Mouse (Mus musculus): Measurements from ENCODE around the gene Gm5089. TPM values are rescaled to one million over a fixed set of nuclear protein-coding genes. Genes with fewer than 3 reads are reported as not detected.

Gm5089 gene
- polyA plus RNA-seq, 1 experiment, result not detected

DNA sequence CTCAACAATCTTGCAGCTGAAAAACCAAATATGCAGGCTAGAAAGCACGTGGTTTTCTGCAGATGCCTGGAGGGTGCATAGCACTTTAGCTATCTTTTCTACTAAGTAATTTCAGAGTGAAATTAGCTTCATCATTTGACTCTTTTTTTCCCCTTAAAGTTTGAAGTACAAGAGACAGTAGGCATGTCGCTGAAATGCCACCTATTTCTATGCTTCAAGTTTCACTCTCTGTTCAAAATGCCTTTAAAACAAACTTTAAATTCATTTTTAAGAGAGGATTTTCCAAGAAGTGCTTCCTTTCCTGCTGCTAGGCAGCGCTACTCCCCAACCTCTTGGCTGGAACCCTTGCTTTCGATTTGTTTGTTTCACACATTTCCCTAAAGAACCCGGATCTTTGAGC is 38.1 kb upstream of the Gm5089 start:
- H3K36me3 ChIP-seq (ENCODE audit: control insufficient read depth, insufficient read depth, low read length), result no peaks in the 10 kb centered on the region
- no peak overlapping the region for H3K27ac ChIP-seq (ENCODE audit: control insufficient read depth, insufficient read depth, low read length)
- TF ChIP-seq POLR2A (IDR thresholded peaks at IDR 0.05; ENCODE audit: control insufficient read depth, extremely low read depth, insufficient read depth, low read length, poor library complexity) (no peak), CTCF (IDR thresholded peaks at IDR 0.05; ENCODE audit: borderline replicate concordance, control insufficient read depth, extremely low read depth, insufficient read depth, low read length, poor library complexity) (no peak)
- peaks cover 19% of the 10 kb centered on the region for H3K27me3 ChIP-seq (ENCODE audit: control insufficient read depth, insufficient read depth, low read length)
- DNase-seq, result no peak
- no peak overlapping the region for H3K4me3 ChIP-seq (ENCODE audit: control insufficient read depth, insufficient read depth, low read length)
- WGBS, result 2% methylated on average over 5 of the region's 5 CpGs
- 0 out of 2 replicates have a peak, but pooled peaks cover 4% of the 10 kb centered on the region for H3K4me1 ChIP-seq (replicated peaks; ENCODE audit: control insufficient read depth, insufficient read depth, low read length)

DNA sequence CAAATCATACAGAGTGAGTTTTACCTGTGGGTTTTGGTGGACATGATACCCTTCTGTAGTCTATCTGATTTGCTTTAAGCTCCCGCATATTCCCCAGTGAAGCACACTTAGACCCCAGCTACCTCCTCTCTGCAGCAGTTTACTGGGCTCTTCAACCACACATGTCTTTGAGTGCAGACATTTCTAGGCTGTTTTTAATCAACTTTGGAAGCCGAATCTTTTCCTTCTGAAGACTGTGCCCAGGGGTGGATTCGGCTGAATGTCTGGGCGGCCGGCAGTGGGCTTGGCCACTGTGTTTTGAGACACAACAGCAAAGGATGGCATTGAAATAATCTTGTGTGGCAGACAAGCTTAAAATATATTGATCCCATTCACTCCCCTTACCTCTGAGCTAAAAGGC is 36.5 kb upstream of the Gm5089 start:
- no peak for DNase-seq
- H3K36me3 ChIP-seq (ENCODE audit: control insufficient read depth, insufficient read depth, low read length), result no peaks in the 10 kb centered on the region
- 0 out of 2 replicates have a peak, but pooled peaks cover 4% of the 10 kb centered on the region for H3K4me1 ChIP-seq (replicated peaks; ENCODE audit: control insufficient read depth, insufficient read depth, low read length)
- TF ChIP-seq CTCF (IDR thresholded peaks at IDR 0.05; ENCODE audit: borderline replicate concordance, control insufficient read depth, extremely low read depth, insufficient read depth, low read length, poor library complexity) (no peak), POLR2A (IDR thresholded peaks at IDR 0.05; ENCODE audit: control insufficient read depth, extremely low read depth, insufficient read depth, low read length, poor library complexity) (no peak)
- WGBS, result 17% methylated on average over 5 of the region's 5 CpGs
- peaks cover 30% of the 10 kb centered on the region for H3K27me3 ChIP-seq (ENCODE audit: control insufficient read depth, insufficient read depth, low read length)
- no peak overlapping the region for H3K4me3 ChIP-seq (ENCODE audit: control insufficient read depth, insufficient read depth, low read length)
- H3K27ac ChIP-seq (ENCODE audit: control insufficient read depth, insufficient read depth, low read length), result no peak overlapping the region

DNA sequence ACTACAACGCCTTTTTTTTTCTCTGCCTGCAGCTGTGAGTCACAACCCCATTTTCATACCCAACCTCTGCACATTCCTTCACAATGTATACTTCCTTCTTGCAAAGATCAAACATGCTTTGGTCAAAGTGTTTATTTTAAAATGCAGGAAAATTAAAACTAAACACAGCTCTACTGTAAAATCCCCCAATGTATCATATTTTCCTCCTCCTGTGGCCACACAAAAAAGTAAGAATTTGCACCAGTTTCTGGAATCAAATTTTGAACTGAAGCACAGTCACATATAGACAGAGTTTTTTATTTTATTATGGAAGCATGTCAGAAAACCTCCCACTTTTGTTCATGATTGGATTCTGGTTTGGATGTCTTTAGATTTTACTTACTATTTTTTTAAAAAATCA is 35.7 kb upstream of the Gm5089 start:
- Histone ChIP-seq H3K27ac (ENCODE audit: control insufficient read depth, insufficient read depth, low read length) (no peak overlapping the region), H3K4me3 (ENCODE audit: control insufficient read depth, insufficient read depth, low read length) (no peak overlapping the region), H3K4me1 (replicated peaks; ENCODE audit: control insufficient read depth, insufficient read depth, low read length) (0 out of 2 replicates have a peak, but pooled peaks cover 4% of the 10 kb centered on the region), H3K36me3 (ENCODE audit: control insufficient read depth, insufficient read depth, low read length) (no peaks in the 10 kb centered on the region), H3K27me3 (ENCODE audit: control insufficient read depth, insufficient read depth, low read length) (peaks cover 30% of the 10 kb centered on the region)
- DNase-seq, result no peak
- TF ChIP-seq CTCF (IDR thresholded peaks at IDR 0.05; ENCODE audit: borderline replicate concordance, control insufficient read depth, extremely low read depth, insufficient read depth, low read length, poor library complexity) (no peak), POLR2A (IDR thresholded peaks at IDR 0.05; ENCODE audit: control insufficient read depth, extremely low read depth, insufficient read depth, low read length, poor library complexity) (no peak)
- WGBS, result 7% methylated on average over 1 of the region's 1 CpGs

DNA sequence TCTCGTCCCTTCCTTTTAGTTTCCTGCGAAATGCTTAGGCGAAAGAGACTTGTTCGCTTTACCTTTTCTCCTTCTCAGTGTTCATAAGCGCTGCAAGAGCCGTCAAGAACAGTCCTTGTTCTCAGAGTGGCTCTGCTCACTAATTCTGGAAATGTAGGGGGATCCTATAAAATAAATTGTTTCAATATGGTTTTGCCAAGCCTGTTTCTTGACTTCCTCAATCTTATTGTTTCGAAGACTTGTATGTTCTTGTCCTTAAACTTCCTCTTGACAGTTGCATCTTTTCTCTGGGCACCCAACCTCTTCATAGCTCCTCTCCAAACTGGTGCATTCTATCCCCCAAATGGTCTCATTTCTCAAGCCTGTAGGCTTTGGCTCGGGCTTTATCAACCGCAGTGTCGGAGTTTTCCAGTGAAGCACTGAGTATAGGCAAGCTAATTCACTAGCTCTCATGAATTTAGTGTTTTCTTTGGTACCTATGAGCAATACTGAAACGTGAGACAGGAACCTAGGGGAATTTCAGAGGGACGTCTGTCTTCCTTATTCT is 34.8 kb upstream of the Gm5089 start:
- TF ChIP-seq POLR2A (IDR thresholded peaks at IDR 0.05; ENCODE audit: control insufficient read depth, extremely low read depth, insufficient read depth, low read length, poor library complexity) (no peak), CTCF (IDR thresholded peaks at IDR 0.05; ENCODE audit: borderline replicate concordance, control insufficient read depth, extremely low read depth, insufficient read depth, low read length, poor library complexity) (no peak)
- peaks cover 34% of the 10 kb centered on the region for H3K27me3 ChIP-seq (ENCODE audit: control insufficient read depth, insufficient read depth, low read length)
- no peak overlapping the region for H3K27ac ChIP-seq (ENCODE audit: control insufficient read depth, insufficient read depth, low read length)
- 10% methylated on average over 12 of the region's 12 CpGs for WGBS
- 0 out of 2 replicates have a peak, but pooled peaks cover 4% of the 10 kb centered on the region for H3K4me1 ChIP-seq (replicated peaks; ENCODE audit: control insufficient read depth, insufficient read depth, low read length)
- H3K4me3 ChIP-seq (ENCODE audit: control insufficient read depth, insufficient read depth, low read length), result no peak overlapping the region
- H3K36me3 ChIP-seq (ENCODE audit: control insufficient read depth, insufficient read depth, low read length), result no peaks in the 10 kb centered on the region
- DNase-seq, result no peak

- WGBS, result 7% methylated on average over 24 of the region's 24 CpGs
- no peaks in the 10 kb centered on the region for H3K36me3 ChIP-seq (ENCODE audit: control insufficient read depth, insufficient read depth, low read length)
- H3K27ac ChIP-seq (ENCODE audit: control insufficient read depth, insufficient read depth, low read length), result no peak overlapping the region
- no peak for DNase-seq
- peaks cover 34% of the 10 kb centered on the region for H3K27me3 ChIP-seq (ENCODE audit: control insufficient read depth, insufficient read depth, low read length)
- TF ChIP-seq CTCF (IDR thresholded peaks at IDR 0.05; ENCODE audit: borderline replicate concordance, control insufficient read depth, extremely low read depth, insufficient read depth, low read length, poor library complexity) (no peak), POLR2A (IDR thresholded peaks at IDR 0.05; ENCODE audit: control insufficient read depth, extremely low read depth, insufficient read depth, low read length, poor library complexity) (no peak)
- H3K4me1 ChIP-seq (replicated peaks; ENCODE audit: control insufficient read depth, insufficient read depth, low read length), result no peaks in the 10 kb centered on the region
- no peak overlapping the region for H3K4me3 ChIP-seq (ENCODE audit: control insufficient read depth, insufficient read depth, low read length)
Measured at GRCm38 (mm10) chr14:122484844-122485551, 34.1 kb upstream of the Gm5089 start.

DNA sequence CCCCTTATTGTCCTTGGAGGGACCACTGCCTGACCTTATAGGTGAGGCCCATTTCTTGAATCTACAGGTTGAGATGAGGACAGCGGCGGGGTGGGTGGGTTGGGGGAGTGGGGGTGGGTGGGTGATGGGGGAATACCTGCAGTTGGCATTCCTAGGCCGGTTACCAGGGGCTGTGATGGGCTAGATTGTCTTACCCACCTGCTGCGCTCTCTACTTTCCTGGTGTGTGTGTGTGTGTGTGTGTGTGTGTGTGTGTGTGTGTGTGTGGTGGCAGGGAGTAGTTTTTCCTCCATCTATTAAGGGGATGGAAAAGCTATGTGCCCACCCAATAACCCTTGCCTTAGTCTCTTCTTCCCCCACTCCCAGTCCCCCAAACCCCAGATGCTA is 33.5 kb upstream of the Gm5089 start:
- DNase-seq, result no peak
- H3K4me1 ChIP-seq (replicated peaks; ENCODE audit: control insufficient read depth, insufficient read depth, low read length), result no peaks in the 10 kb centered on the region
- H3K36me3 ChIP-seq (ENCODE audit: control insufficient read depth, insufficient read depth, low read length), result no peaks in the 10 kb centered on the region
- no peak for TF ChIP-seq POLR2A (IDR thresholded peaks at IDR 0.05; ENCODE audit: control insufficient read depth, extremely low read depth, insufficient read depth, low read length, poor library complexity)
- no peak for TF ChIP-seq CTCF (IDR thresholded peaks at IDR 0.05; ENCODE audit: borderline replicate concordance, control insufficient read depth, extremely low read depth, insufficient read depth, low read length, poor library complexity)
- 25% methylated on average over 4 of the region's 4 CpGs for WGBS
- H3K27me3 ChIP-seq (ENCODE audit: control insufficient read depth, insufficient read depth, low read length), result peaks cover 34% of the 10 kb centered on the region
- H3K4me3 ChIP-seq (ENCODE audit: control insufficient read depth, insufficient read depth, low read length), result no peak overlapping the region
- H3K27ac ChIP-seq (ENCODE audit: control insufficient read depth, insufficient read depth, low read length), result no peak overlapping the region
